Mouse (Mus musculus): ENCODE measurements around the gene Sfxn2.

Sfxn2 gene

DNA sequence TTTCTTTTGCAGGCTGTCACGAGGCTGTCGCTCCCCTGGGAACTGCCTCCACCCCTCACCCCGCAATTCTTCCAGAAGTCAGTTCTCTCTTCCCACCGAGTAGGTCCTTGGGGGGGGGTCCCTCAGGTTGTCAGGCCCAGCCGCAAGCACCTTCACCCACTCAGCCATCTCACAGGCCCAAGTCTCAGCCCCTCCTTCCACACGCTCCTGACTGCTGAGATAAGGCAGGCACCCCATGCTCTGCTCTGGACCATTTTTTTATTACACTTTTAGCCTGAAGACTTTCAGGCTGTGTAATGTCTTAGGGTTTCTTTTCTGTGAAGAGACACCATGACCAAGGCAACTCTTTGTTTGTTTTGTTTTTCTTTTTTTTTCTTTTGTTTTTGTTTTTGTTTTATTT lies 64.4 kb downstream of the Sfxn2 start:
- peak; percentile 50 for DNase-seq

DNA sequence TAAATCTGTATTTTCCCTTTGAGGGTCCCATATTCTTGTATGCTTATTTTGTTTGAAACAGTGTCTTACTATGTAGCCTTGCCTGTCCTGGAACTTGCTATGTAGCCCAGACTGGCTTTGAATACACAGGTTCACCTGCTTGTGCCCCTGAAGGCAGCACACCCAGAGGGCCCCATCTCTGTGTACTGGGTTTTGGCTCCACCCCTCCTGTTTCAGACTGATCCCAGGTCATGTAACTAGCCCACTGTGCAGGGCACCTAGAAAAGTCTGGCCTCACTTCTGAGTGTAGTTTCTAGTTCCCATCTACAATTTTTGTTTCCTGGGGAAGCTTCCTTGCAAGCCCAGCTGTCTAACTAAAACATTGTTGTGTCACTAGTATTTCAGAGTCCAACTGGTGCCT lies 65.9 kb downstream of the Sfxn2 start:
- DNase-seq: peak; percentile 44

DNA sequence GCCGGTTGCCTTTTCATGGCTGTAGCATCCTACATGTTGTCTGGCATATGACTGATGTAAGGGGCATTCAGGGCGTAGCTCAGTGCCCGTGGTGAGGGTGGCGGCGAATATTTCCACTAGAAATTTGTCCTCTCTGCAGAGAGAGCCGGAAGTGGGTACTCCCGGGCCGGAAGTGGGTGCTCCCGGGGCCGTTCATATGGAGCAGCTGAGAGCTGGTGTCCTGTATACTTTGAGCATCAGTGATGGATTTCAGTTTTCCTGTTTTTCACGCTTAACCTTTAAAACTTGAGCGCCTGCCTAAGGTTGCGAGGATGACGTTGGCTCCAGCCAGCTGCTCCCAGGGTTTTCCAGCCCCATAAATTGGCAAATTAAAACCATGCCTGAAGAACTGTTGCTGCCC lies 66.3 kb downstream of the Sfxn2 start:
- DNase-seq: no peak

DNA sequence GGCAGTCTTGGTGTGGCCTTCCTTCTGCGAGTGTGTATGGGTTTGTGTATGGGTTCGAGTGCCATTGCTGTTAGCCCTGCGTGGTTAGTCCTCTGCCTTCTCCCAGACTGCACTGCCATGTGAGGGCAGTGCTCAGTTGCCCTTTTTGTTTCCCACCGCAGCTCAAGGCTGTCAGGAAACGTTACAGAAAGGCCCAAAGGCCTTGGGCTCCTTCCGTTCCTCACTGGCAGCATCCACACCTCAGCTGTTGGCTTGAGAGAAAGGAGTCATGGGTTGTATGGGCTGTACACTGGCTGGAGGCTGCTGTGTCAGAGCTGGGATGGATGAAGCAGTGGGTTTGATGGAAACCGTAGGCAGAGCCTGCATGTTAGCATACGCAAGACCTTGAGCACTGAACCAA lies 67.6 kb downstream of the Sfxn2 start:
- DNase-seq: no peak

DNA sequence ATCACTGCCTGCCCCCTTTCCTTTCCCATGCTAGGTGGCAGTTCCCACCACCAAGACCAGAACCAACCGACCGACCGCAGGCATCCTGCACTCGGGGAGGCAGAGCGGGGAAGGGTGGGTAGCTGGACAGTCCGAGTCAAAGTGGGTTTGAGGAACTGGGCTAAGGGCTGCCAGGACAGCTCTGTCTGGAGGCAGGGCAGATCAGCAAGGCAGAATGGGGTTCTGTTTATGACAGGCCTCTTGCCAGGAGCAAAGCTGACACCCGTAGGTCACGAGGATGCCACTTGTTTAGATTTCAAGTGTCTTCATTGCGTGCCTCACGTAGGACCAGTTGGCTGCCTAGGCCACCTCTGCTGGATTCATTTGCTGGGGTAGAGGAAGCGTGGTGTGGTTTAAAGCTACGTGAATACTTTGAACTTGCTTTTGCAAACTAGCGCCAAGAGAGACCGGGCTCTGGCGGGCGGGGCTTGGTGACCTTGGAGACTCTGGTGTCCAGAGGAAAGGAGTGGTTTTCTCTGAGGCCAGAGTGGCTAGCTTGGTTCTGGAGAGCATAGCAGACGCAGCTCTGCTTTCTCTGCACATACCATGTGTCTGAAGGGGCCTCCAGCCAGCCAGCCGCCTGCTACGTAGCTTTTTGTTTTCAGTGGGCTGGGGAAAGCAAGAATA lies 68.4 kb downstream of the Sfxn2 start:
- peak; percentile 48 for DNase-seq

DNA sequence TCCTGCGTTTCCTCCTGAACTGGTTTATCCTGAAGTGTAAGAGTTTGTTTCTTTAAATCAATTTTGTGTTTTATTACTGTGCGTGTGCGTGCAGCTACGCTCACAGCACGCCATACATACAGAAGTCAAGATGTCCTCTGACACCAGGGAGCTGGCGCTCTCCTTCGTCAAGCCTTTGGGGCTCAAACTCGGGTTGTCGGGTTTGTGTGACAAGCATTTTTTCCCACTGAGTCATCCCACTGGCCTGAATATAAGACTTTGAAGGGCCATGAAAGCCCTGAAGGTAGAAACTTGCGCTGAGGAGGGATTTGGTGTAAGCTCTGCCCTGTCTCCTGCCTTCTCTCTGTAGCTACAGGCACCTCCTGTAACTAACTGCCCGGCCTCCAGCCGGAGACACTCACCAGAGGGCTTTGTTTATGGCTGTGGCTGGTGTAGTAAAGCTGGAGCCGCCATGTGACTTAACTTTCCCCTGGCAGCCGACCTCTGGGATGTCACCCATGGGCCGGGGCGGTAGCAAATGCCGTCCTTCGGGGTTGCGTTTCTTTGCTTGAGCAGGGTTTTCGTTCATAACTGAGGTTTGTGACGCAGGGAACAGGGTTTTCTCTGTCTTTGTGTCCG lies 69.1 kb downstream of the Sfxn2 start:
- DNase-seq: no peak

DNA sequence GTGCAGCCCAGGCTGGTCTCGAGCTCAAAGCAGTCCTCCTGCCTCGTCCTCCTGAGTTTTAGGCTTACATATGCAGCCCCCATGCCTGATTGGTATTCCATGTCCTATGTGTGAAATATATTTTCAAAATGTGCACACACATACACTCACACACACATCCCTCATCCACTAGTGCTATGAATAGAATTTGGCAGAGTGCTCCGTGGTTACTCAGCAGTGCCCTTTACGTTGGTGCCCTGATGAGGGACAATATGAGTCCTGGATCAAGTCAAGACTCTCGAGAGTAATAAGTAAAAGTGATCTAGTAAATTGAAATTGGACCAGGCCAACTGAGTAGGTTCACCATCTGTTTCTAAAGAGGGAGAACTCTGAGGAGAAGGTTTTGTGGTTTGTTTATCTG lies 70.1 kb downstream of the Sfxn2 start:
- DNase-seq: no peak

DNA sequence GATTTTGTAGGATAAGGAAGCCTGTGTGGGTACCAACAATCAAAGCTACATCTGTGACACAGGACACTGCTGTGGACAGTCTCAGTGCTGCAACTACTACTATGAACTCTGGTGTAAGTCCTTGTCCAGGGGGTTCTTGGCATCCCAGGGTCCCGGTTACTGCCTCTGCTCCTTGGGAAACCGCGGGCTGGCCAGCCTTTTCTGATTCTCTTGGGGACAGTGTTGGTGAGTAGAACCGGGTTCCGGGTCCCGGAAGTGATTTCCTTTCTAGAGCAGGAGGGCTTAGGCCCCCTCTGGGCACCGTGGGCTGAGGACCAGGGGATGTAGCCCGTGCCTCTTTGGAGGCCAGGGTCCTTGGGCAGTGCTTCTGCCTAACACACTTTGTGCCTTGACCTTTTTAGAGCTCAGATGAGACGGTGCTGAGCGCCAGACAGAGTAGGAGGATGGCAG lies 71.2 kb downstream of the Sfxn2 start:
- DNase-seq: no peak

DNA sequence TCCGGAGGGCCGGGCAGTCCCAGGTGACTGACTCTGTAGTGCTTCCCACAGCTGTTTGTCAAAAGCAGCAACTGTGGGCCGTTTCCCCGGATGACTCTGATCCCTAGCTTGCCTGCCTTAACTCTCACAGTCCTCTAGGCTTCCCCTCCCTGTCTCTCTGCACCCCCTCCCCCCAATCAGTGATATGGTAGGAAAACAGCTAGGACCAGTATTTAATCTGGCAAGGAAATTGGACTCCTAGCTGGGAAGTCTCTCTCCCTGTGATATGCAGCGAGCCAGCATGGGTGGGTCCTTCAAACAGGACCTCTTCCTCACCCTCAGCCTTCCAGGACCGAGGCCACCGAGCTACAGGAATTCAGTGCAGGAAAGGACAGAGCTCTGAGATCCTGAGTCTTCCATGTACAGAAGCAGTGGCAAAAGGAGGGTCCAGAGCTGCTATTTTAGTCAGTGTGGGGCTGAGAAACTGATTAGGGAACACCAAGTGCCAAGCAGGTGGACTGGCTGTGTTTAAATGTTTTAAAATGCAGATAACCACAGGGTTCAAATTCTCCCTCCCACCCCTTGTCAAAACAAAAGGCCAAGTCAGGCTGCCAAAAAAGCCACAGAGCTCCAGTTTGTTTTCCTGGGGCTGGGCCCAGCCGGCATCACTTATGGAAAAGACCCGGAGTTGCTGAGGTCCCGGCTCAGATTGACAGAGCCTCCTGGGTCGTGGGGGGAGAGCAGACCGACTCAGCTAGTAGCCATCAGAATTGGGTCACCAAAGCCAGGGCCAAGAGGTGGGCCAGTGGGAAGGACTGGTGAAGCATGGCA lies 71.8 kb downstream of the Sfxn2 start:
- no peak for DNase-seq

DNA sequence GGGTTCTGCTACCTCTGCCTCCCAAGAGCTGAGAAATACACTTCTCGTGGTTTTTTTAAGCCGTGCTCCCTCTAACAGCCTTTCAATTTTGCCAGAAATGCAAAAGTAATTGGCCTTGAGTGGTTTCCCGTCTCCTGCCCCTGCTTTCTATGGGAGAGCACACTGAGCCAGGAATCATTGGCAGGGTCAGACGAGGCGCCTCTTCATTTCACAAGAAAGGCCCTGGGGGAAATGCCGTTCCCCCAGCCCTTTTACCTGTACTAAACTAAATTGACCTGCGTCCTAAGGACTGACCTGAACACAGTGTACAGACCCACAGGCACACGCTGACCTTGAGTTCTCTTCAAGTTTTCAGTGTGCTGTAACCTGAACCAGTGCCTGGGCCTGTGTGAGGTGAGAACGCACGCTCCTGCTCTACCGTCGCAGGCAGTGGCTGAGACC lies 72.9 kb downstream of the Sfxn2 start:
- DNase-seq: no peak

DNA sequence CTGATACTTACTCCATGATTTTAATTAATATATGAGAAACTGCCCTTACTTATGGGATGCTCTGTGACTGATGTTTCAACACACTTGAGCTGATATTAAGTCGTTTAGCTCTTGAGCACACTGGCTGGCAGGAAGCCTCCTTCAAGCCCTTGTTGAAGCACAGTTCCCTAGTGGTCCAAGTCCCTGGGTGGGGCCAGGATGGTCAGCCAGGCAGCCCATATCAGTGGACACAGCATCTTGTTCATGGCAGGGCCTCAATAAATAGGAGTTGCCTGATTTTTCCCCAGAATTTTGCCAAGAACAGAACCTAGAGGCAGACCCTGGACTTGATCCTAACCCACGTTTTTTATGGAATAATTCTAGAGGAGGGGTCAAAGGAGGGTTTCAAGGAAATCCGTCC lies 74.1 kb downstream of the Sfxn2 start:
- DNase-seq: no peak

Data from liver (tissue).